Mouse (Mus musculus) ES-E14 (cell line): ENCODE measurements around the gene Sh3pxd2a.

Experiments
- CHD2 ChIP-seq: IDR thresholded peaks from 2 replicates; pipeline ENCODE4 v1.6.1; 2014; ENCODE audit warnings: mild to moderate bottlenecking, low read depth, low read length, inconsistent platforms
- HCFC1 ChIP-seq: IDR thresholded peaks from 2 replicates; pipeline ENCODE4 v1.6.1; 2012; ENCODE audit warnings: low read length, inconsistent platforms, borderline replicate concordance; ENCODE audit not compliant: insufficient read depth
- MAFK ChIP-seq: IDR thresholded peaks from 2 replicates; pipeline ENCODE4 v1.6.1; 2014; ENCODE audit warnings: mild to moderate bottlenecking, low read depth, low read length, inconsistent platforms; ENCODE audit not compliant: insufficient read depth
- ZC3H11A ChIP-seq: IDR thresholded peaks from 2 replicates; pipeline ENCODE4 v1.6.1; 2012; ENCODE audit warnings: low read depth, mild to moderate bottlenecking, inconsistent platforms, low read length, borderline replicate concordance
- ZNF384 ChIP-seq: IDR thresholded peaks from 2 replicates; pipeline ENCODE4 v1.6.1; 2012; ENCODE audit warnings: low read depth, low read length, inconsistent platforms

DNA sequence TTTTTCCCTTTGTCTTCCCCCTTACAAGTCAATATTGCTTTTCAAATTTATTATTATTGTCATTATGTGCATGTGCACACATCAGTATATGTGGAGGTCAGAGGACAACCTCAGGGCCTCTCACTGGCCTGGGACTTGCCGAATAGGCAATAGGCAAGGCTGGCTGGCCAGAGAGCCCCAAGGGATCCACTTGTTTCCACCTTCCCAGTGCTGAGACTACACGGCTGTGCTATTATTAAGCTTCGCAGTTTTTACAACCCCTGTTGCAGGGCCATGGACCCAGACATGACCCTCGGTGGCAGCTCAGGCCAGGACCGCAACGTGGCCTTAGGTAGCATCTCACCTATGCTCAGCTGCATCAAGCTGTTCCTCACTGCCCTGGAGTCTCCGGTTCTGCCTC, 251.8 kb downstream of the Sh3pxd2a start:
- TF ChIP-seq CHD2 (no peak), ZC3H11A (no peak), MAFK (no peak), HCFC1 (no peak), ZNF384 (no peak)
